Mouse (Mus musculus): ENCODE measurements around the gene Fhit. TPM values are rescaled to one million over a fixed set of nuclear protein-coding genes. Genes with fewer than 3 reads are reported as not detected.

Gene Fhit
- polyA plus RNA-seq (2014; fragmentation: Nextera tagmentation; extraction: Ambion mirVana) = 3.2 and 4.5 TPM in 2 replicates

DNA sequence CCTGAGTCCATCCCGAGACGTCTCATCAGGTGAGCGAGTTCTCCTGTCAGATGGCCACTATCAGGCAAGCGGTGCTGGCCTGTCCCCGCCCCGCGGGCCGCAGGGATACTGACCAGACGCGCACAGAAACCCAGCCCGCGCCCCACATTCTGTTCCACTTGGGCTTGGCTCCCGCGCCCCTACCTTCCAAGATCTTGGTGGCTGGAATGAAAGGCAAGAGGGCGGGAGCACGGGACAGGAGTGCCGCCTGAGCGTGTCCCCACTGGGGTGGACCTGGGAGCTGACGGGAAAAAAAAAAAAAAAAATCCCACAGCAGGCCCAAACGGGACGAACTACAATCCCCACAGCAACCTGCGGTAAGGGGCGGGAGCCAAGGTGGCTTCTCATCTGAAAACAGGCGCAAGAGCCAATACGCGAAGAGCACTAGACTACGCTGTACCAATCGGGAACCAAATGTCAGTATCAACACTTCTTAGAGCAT, at the start of gene Fhit:
TSS of gene Fhit (minus strand) at position 285 of the 481 bp plus-strand sequence.
- no peak within 1 kb of the TSS for H3K27ac ChIP-seq (ENCODE audit: low read depth, low read length)
- under 1% methylated on average over 28 of the region's 28 CpGs for WGBS
- no peaks in the 10 kb centered on the region for H3K27me3 ChIP-seq (ENCODE audit: control insufficient read depth, insufficient read depth, low read length)

DNA sequence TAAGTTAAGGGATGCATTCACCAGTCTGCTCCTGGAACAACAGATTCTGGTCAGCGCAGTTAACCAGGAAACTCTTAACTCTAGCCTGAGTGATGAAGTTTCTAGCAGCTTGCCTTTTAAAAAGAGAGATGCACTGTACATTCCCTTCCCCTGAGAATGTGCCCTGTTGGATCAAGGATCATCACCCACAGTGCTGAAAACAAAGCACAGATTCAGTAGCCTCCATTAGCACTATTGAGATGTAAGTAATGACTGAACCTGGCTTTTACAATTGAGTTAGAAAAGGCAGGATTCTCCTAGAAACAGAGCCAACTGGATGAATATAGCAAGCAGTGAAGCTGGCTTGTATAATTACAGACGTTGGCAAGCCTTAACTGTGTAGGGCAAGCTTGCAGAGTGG, 45.0 kb upstream of the Fhit start:
- Histone ChIP-seq H3K27ac (ENCODE audit: low read depth, low read length) (no peak overlapping the region), H3K4me2 (ENCODE audit: low read depth) (no peak overlapping the region), H3K27me3 (ENCODE audit: control insufficient read depth, insufficient read depth, low read length) (no peaks in the 10 kb centered on the region), H3K9me3 (ENCODE audit: control insufficient read depth, low read length) (no peaks in the 10 kb centered on the region), H3K36me3 (ENCODE audit: control insufficient read depth, insufficient read depth, low read length) (no peaks in the 10 kb centered on the region), H3K9ac (ENCODE audit: low read length) (no peak overlapping the region), H3K4me3 (ENCODE audit: low read depth, low read length) (no peak overlapping the region), H3K4me1 (ENCODE audit: control insufficient read depth, insufficient read depth, low read length) (no peaks in the 10 kb centered on the region)
- DNase-seq (ENCODE audit: low spot score) (no peak), ATAC-seq (ENCODE audit: insufficient read depth, low FRiP score, low TSS enrichment) (no peak)
- WGBS = 56% methylated on average over 2 of the region's 2 CpGs

More for the DNA sequence above, at the start of gene Fhit:
- DNase-seq (ENCODE audit: low spot score) (peak; percentile 86), ATAC-seq (ENCODE audit: insufficient read depth, low FRiP score, low TSS enrichment) (peak; percentile 95)
- Histone ChIP-seq H3K36me3 (ENCODE audit: control insufficient read depth, insufficient read depth, low read length) (no peaks in the 10 kb centered on the region), H3K9me3 (ENCODE audit: control insufficient read depth, low read length) (no peaks in the 10 kb centered on the region), H3K4me1 (ENCODE audit: control insufficient read depth, insufficient read depth, low read length) (no peaks in the 10 kb centered on the region), H3K9ac (ENCODE audit: low read length) (peak within 1 kb of the TSS; percentile 69), H3K4me3 (ENCODE audit: low read depth, low read length) (peak within 1 kb of the TSS; percentile 61), H3K4me2 (ENCODE audit: low read depth) (peak within 1 kb of the TSS; percentile 89)

DNA sequence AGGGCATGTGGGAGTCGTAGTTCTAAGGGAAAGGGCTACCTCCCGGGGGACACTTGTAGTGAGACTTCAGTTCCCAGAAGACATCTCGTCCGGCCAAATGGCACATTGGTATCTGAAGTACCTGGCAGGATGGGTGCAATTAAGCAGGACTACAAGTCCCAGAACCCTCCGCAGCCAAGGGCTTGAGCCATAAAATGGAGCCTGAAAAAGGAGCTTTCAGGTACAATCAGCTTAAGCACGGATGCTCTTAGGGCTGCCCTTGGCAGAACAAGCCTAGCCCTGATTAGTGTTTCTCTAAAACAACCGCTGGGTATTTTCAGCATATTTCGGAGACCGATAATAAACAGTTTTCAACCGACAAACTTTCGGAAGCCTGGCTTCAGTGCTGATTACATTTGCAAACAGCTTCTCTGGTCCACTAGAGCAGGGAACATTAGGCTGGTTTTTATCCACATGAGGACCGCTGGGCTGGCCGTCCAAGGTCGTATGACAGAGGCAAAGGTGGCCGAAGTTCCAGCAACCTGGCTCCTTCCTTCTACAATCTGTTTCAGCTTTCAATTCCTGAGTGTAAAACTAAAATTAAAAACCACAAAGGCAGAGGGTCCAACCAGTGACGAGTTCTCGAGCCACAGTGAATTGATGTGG, 907 bp downstream of the Fhit start:
- peak overlapping the region; percentile 69 for H3K9ac ChIP-seq (ENCODE audit: low read length)
- peak overlapping the region; percentile 61 for H3K4me3 ChIP-seq (ENCODE audit: low read depth, low read length)
- H3K4me2 ChIP-seq (ENCODE audit: low read depth) = peak overlapping the region; percentile 89
- no peaks in the 10 kb centered on the region for H3K4me1 ChIP-seq (ENCODE audit: control insufficient read depth, insufficient read depth, low read length)
- ATAC-seq (ENCODE audit: insufficient read depth, low FRiP score, low TSS enrichment) (peak; percentile 84), DNase-seq (ENCODE audit: low spot score) (peak; percentile 76)
- no peaks in the 10 kb centered on the region for H3K9me3 ChIP-seq (ENCODE audit: control insufficient read depth, low read length)
- H3K36me3 ChIP-seq (ENCODE audit: control insufficient read depth, insufficient read depth, low read length) = no peaks in the 10 kb centered on the region
- H3K27me3 ChIP-seq (ENCODE audit: control insufficient read depth, insufficient read depth, low read length) = no peaks in the 10 kb centered on the region
- H3K27ac ChIP-seq (ENCODE audit: low read depth, low read length) = no peak overlapping the region
- WGBS = 13% methylated on average over 17 of the region's 17 CpGs

DNA sequence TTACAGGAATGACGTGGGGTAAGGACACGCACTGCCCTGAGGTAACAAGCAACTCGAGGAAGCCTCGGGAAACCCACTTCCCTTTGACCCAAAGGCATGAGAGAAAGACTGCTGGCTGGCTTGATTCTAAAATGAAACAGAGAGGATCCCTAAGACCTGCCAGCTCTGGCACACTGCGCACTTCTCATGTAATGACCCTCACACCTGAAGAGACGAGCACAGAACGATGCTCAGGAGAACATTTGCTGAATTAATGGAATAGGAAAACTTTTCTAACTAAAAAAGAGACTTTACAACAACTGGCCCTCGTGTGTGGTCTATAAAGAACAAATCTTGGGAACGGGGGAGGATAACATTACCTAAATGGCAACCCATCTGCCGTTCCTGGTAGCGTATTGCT, 2.2 kb downstream of the Fhit start:
- no peak for DNase-seq (ENCODE audit: low spot score)
- Histone ChIP-seq H3K4me1 (ENCODE audit: control insufficient read depth, insufficient read depth, low read length) (no peaks in the 10 kb centered on the region), H3K9me3 (ENCODE audit: control insufficient read depth, low read length) (no peaks in the 10 kb centered on the region), H3K27me3 (ENCODE audit: control insufficient read depth, insufficient read depth, low read length) (no peaks in the 10 kb centered on the region), H3K27ac (ENCODE audit: low read depth, low read length) (no peak overlapping the region), H3K4me3 (ENCODE audit: low read depth, low read length) (no peak overlapping the region), H3K36me3 (ENCODE audit: control insufficient read depth, insufficient read depth, low read length) (no peaks in the 10 kb centered on the region), H3K4me2 (ENCODE audit: low read depth) (no peak overlapping the region), H3K9ac (ENCODE audit: low read length) (no peak overlapping the region)
- ATAC-seq (ENCODE audit: insufficient read depth, low FRiP score, low TSS enrichment) = no peak
- WGBS = 90% methylated on average over 11 of the region's 11 CpGs

DNA sequence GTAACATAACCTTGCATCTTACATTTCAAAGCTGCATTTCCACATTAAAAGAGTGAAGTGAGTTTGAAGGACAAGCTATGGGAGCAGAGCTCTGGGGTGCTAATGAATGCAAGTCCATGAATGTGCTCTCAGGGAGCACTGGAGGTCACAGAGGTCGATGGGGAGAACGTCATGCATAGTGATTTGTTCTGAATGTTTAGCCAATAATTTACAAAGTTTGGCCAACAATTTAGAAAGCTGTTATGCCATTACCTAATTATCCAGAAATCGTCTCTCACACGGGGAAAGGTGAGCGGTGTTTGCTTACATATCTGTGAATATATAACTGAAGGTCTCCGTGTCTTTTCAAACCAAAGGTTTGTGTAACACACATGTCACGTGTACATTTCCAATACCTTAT, 2.8 kb downstream of the Fhit start:
- no peak overlapping the region for H3K4me2 ChIP-seq (ENCODE audit: low read depth)
- no peaks in the 10 kb centered on the region for H3K9me3 ChIP-seq (ENCODE audit: control insufficient read depth, low read length)
- H3K9ac ChIP-seq (ENCODE audit: low read length) = no peak overlapping the region
- 79% methylated on average over 7 of the region's 7 CpGs for WGBS
- no peak overlapping the region for H3K27ac ChIP-seq (ENCODE audit: low read depth, low read length)
- no peak for ATAC-seq (ENCODE audit: insufficient read depth, low FRiP score, low TSS enrichment)
- no peak for DNase-seq (ENCODE audit: low spot score)
- no peaks in the 10 kb centered on the region for H3K4me1 ChIP-seq (ENCODE audit: control insufficient read depth, insufficient read depth, low read length)
- no peak overlapping the region for H3K4me3 ChIP-seq (ENCODE audit: low read depth, low read length)
- no peaks in the 10 kb centered on the region for H3K36me3 ChIP-seq (ENCODE audit: control insufficient read depth, insufficient read depth, low read length)
- H3K27me3 ChIP-seq (ENCODE audit: control insufficient read depth, insufficient read depth, low read length) = no peaks in the 10 kb centered on the region

DNA sequence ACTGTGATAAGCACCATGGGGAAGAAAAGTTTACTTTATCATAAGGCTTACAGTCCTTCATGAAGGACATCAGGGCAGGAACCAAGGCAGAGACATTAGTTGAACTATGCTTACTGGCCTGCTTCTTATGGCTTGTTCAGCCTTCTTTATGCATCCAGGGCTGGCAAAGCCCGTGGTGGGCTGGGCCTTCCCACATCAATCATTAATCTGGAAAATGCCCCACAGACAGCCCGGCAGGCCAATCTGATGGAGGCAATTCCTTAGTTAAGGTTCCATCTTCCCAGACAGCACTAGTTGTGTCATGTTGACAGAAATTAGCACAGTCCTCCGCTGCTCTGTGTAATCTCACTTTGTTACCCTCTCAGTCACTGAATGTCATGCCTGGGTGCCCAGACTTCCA, 4.1 kb downstream of the Fhit start:
- no peak for ATAC-seq (ENCODE audit: insufficient read depth, low FRiP score, low TSS enrichment)
- Histone ChIP-seq H3K27me3 (ENCODE audit: control insufficient read depth, insufficient read depth, low read length) (no peaks in the 10 kb centered on the region), H3K27ac (ENCODE audit: low read depth, low read length) (no peak overlapping the region), H3K36me3 (ENCODE audit: control insufficient read depth, insufficient read depth, low read length) (no peaks in the 10 kb centered on the region), H3K4me1 (ENCODE audit: control insufficient read depth, insufficient read depth, low read length) (no peaks in the 10 kb centered on the region), H3K9me3 (ENCODE audit: control insufficient read depth, low read length) (no peaks in the 10 kb centered on the region), H3K9ac (ENCODE audit: low read length) (no peak overlapping the region), H3K4me3 (ENCODE audit: low read depth, low read length) (no peak overlapping the region), H3K4me2 (ENCODE audit: low read depth) (no peak overlapping the region)
- DNase-seq (ENCODE audit: low spot score) = no peak
- WGBS = 89% methylated on average over 3 of the region's 3 CpGs

DNA sequence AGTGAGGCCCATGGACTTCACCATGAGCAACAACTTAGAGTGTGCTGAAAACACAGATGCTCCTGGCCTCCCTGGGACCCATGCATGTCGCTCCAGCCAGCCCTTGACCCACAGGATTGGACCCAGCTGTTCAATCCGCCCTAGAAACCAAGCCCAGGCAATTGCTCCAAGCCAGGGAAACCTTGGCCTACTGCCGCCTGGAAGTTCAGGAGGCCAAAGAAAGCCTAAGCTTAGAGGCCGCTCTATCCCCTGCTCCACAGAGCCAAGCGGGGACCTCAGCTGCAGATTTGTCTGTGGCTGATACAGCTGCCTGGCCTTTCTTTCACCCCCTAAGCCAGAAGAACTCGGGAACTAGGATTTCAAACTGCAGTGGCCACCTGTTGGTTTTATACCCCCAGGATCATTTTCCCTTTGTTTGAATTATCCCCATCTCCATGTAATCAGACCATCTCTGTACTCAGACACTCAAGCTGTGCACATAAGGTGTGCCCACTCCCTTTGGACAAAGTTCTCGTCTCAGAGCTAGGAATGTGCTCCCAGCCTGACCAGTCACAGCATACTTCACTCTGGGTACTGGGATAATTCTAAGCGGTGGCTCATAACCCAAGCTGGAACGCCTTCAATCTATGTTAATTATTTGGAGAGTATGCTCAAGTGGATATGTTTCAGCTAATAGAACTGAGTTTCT, 10.1 kb downstream of the Fhit start:
- Histone ChIP-seq H3K9me3 (ENCODE audit: control insufficient read depth, low read length) (no peaks in the 10 kb centered on the region), H3K4me3 (ENCODE audit: low read depth, low read length) (no peak overlapping the region), H3K27ac (ENCODE audit: low read depth, low read length) (no peak overlapping the region), H3K4me2 (ENCODE audit: low read depth) (no peak overlapping the region), H3K36me3 (ENCODE audit: control insufficient read depth, insufficient read depth, low read length) (no peaks in the 10 kb centered on the region), H3K9ac (ENCODE audit: low read length) (no peak overlapping the region), H3K27me3 (ENCODE audit: control insufficient read depth, insufficient read depth, low read length) (no peaks in the 10 kb centered on the region), H3K4me1 (ENCODE audit: control insufficient read depth, insufficient read depth, low read length) (no peaks in the 10 kb centered on the region)
- ATAC-seq (ENCODE audit: insufficient read depth, low FRiP score, low TSS enrichment) (no peak), DNase-seq (ENCODE audit: low spot score) (no peak)
- WGBS = 75% methylated on average over 9 of the region's 9 CpGs

DNA sequence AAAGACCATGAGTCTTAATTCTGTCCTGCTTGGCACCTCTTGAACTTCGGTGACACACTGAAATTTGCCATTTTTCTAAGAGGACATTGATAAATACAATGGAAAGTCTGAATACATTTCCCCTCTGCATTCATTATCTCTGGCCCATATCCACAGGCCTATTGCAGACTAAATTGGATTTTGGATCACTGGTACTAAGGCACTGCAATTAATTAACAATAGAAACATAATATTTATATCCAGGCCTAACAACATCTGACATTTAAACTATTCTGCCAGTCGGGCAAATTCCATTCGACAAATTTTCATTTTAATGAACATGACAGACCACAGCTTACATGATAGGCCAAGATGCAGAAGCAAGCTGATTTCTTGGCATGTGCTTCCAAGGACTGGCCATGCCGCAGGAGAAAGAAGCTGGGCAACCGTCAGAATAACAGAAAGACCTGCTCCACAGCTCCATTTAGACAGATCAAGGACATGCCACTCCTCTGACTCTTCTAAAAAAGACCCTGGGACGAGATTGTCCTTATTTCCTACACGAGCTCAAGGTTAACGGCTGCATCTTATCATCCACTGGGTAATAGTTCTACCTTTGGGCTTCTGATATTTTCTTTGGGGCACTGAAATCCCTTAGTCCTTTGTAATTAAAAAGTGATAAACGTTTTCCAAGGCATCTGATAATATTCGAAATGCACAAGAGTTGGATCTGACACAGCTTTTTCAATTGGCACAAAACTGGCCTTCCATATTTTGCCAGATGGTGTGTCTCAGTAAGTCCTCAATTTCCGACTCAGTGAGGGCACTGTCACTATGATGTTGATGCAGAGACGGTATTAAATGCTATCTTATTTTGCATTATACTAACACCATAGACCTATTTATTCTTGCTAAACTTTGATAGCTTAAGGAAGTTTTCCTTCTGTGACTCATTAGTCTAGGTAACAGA, 27.8 kb downstream of the Fhit start:
- no peaks in the 10 kb centered on the region for H3K4me1 ChIP-seq (ENCODE audit: control insufficient read depth, insufficient read depth, low read length)
- no peak for ATAC-seq (ENCODE audit: insufficient read depth, low FRiP score, low TSS enrichment)
- H3K4me3 ChIP-seq (ENCODE audit: low read depth, low read length) = no peak overlapping the region
- no peak overlapping the region for H3K4me2 ChIP-seq (ENCODE audit: low read depth)
- H3K27me3 ChIP-seq (ENCODE audit: control insufficient read depth, insufficient read depth, low read length) = no peaks in the 10 kb centered on the region
- DNase-seq (ENCODE audit: low spot score) = no peak
- no peaks in the 10 kb centered on the region for H3K36me3 ChIP-seq (ENCODE audit: control insufficient read depth, insufficient read depth, low read length)
- H3K27ac ChIP-seq (ENCODE audit: low read depth, low read length) = no peak overlapping the region
- no peak overlapping the region for H3K9ac ChIP-seq (ENCODE audit: low read length)
- no peaks in the 10 kb centered on the region for H3K9me3 ChIP-seq (ENCODE audit: control insufficient read depth, low read length)
- 87% methylated on average over 12 of the region's 12 CpGs for WGBS
